Mouse (Mus musculus): ENCODE data around the gene Cerk. TPM values are rescaled to one million over a fixed set of nuclear protein-coding genes. Genes with fewer than 3 reads are reported as not detected.
"Not testable (repeated sequence)": the region's sequence is repeated elsewhere in the genome, so short reads cannot be mapped to it uniquely, and the experiment has no call there.

Cerk gene
- total RNA-seq, 2 experiments from 2014 or later = 55.1 to 58.1 TPM

DNA sequence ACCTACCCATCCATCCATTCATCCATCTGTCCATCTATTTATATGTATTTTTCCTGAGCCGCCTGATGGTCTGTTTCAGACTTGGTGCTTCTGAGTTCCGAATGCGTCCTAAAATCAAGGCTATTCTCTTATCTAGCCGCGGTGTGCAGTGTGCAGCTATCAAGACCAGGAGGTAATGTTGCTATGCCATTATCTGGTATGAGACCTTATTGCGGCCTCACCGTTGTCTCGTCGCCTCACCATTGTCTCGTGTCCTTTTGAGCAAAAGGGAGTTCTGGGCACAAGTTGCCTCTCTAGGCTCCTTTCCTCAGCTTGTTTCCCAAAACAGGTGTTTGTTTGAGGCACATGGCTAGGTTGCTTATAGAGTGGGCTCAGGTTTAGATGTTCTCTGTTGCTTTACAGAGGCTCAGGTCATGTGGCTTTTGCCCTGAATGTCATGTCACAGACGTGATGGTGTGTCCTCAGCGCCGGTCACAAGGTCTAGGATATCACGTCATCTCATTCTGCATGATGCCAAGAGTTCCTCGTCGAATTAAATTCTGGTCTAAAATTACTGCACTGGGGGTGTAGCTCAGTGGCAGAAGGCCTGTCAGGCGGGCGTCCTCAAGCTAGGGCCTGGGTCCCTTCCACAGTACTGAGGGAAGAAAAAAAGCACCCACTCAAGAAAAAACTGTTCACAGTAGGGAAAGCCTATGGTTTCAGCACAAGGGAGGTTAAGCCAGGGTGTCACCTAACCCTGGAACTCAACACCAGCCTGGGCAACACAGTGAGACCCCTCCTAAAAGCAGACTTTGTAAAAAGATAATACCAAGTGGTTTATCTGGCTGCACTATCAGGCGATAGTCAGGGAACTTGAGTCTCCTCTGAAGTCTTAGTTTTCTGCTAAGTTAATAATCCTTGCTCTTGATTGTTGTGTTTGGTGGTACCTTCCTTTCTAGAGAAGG lies 81.3 kb downstream of the Cerk start:
- DNase-seq (ENCODE audit: low spot score in 2 of 2) = no peak
- intact Hi-C loops (cut with DNase I) = no loop called here

- no peak for DNase-seq (ENCODE audit: low spot score in 2 of 2)
- intact Hi-C loops (cut with DNase I) = no loop called here
Observed at GRCm38 (mm10) chr15:86102308-86102707, 83.6 kb downstream of the Cerk start.

GRCm38 (mm10) chr15:86101585-86101984 lies 84.4 kb downstream of the Cerk start:
- no peak for DNase-seq (ENCODE audit: low spot score in 2 of 2)

DNA sequence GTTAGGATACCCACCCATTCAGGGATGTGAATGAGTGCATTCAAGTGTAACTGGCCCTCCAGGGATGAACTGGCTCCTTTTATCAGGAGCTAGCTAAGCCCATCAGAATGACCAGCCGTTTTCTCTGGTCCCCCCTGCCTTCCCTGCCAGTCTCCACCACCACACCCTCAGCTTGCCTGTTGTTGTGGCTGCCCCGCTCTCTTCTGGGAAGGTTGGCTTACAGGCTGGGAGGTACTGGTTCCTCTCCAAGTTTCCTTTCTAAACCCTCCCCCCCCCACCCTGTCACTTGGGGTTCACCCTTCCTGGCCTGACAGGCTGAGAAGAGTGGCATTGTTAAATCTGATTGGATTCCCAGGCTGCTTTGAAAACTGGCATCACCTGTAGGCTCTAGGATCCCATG lies 88.1 kb downstream of the Cerk start:
- intact Hi-C loops (cut with DNase I) = no loop called here
- DNase-seq (ENCODE audit: low spot score in 2 of 2) = no peak

More at GRCm38 (mm10) chr15:86101585-86101984, 84.4 kb downstream of the Cerk start:
- intact Hi-C loops (cut with DNase I) = no loop called here

- intact Hi-C loops (cut with DNase I); DNase-seq (ENCODE audit: low spot score in 2 of 2): not testable (repeated sequence)
Observed at GRCm38 (mm10) chr15:86096604-86097020, 89.3 kb downstream of the Cerk start.

DNA sequence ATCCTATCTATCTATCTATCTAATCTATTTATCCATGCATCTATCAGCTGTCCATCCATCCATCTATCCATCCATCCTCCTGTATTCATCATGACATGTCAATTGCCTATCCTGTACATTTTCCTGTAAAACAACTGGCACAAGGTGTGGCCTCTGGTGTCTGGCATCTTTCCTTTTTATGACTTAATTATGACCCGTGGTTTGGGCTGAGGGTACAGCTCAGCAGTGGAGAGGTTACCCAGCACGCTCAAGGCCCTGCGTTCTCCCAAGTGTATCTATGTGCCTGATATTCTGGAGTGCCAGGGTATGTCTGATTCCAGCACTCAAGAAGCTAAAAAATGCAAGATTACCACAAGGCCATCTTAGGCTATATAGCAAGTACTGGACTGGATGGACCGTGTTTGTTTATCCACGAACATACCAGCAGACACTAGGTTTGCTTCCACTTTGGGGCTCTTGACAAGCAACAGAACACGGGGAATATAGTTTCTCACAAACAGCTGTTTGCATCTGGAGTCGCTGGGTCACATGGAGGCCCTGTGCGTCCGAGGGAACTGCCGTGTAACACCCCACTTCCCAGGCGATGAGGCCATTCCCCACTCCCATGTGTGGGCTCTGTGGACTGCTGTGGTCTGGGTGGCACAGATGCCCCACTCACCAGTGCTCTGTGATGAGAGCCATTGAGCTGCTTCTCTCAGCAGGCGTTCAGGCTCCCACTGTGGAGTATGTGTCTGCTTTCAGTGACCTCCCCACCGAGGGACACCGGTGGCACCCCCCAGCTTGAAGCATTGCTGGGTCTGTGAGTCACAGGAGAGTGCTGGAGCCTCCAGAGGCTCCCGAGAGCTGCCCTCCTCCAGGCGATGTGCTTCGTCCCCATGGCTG lies 90.0 kb downstream of the Cerk start:
- DNase-seq (ENCODE audit: low spot score in 2 of 2) = no peak

GRCm38 (mm10) chr15:86094324-86095121 lies 91.4 kb downstream of the Cerk start:
- no peak for DNase-seq (ENCODE audit: low spot score in 2 of 2)
- intact Hi-C loops (cut with DNase I) = loop anchor here (5.0 kb wide), 1 partner anchor 37 kb away; the partner anchor contains the start of gene Gramd4

More for the DNA sequence above, 90.0 kb downstream of the Cerk start:
- intact Hi-C loops (cut with DNase I) = no loop called here

DNA sequence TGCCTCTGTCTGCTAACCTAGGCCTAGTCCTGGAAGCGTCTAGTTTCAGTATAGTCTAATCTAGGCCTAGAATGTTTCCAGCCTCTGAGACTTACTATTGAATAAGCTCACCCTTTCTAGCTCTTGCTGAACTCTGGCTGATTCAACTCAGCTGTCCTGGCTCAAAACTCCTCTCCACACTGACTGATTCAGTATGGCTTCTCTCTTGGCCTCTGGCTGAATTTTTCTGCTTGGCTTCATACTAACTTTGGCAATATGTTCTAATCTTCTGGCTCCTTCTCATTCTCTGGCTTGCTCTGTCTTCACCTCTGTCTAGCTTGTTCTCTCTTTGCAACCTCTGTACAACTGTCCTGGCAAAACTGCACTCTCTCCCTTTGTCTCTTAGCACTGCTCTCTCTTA lies 92.7 kb downstream of the Cerk start:
- no peak for DNase-seq (ENCODE audit: low spot score in 2 of 2)
- intact Hi-C loops (cut with DNase I) = loop anchor here (5.0 kb wide), 1 partner anchor 36 kb away; the partner anchor contains the start of gene Gramd4

DNA sequence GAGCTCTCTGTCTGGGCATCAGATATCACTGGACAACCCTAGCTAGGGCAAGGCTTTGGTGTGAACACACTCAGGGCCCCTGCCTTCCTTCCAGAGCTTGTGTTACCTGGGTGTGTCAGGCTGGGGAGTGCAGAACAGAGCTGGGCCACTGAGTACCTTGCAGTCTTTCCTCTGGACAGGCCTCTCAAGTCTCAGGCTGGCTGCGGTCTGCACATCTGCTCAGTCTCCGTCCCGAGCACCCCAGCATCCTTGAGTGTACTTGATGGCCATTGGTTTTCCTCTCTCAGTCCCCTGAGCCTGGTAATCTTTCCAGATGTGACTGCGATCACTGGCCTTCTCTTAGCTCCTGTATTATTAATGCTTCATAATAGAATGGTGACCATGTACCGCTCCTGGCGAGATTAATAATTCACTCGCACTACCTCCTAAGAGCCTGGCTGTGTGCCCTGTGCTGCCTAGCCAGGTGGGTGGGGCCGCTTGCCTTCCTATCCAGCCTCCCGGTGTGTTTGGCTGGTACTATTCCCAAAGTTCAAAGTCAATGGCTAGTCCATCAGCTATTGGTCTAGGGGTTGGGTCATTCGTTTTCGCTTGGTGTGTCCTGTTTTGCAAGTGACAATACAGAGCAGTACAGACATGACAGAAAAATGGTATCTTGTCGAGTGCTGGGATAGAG lies 93.8 kb downstream of the Cerk start:
- intact Hi-C loops (cut with DNase I) = loop anchor here (5.0 kb wide), 1 partner anchor 35 kb away; the partner anchor contains the start of gene Gramd4
- no peak for DNase-seq (ENCODE audit: low spot score in 2 of 2)

DNA sequence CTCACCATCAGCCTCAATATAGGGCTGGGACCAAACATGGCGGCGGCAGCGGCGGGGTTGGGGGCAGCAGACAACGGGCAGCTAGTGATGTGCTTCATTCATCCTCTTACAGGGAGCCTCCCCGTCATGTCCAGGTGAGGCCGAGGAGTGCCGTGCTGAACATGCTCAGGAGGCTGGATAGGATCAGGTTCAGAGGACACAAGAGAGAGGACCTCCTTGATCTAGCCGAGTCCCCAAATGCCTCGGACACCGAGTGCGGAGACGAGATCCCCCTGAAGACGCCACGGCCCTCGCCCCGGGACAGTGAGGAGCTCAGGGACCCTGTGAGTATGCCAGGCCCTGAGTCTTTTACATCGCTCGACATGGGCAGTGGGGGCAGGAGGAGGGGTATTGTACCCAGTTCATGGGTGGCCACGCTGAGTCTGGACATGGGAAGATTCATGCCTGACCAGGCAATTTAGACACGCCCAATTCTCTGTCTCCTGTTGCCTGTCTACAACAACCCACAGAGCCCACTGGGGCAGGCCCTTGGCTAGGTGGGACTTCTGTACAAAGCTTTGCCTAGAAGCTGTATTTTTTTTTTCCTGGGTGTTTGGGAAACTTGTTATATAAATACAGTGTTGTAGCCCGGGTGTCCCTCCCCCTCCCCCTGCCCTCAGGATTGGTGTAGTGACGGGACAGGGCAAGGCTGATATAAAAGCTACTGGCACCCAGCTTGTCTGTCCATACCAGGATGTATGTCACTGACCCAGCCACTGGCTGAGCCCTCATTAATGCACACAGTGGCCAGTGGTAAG lies 94.5 kb downstream of the Cerk start:
- intact Hi-C loops (cut with DNase I) = loop anchor here (5.0 kb wide), 1 partner anchor 34 kb away; the partner anchor contains the start of gene Gramd4
- no peak for DNase-seq (ENCODE audit: low spot score in 2 of 2)

- DNase-seq (ENCODE audit: low spot score in 2 of 2) = no peak
- intact Hi-C loops (cut with DNase I) = loop anchor here (5.0 kb wide), 1 partner anchor 33 kb away; the partner anchor contains the start of gene Gramd4
Observed at GRCm38 (mm10) chr15:86090578-86090977, 95.4 kb downstream of the Cerk start.

DNA sequence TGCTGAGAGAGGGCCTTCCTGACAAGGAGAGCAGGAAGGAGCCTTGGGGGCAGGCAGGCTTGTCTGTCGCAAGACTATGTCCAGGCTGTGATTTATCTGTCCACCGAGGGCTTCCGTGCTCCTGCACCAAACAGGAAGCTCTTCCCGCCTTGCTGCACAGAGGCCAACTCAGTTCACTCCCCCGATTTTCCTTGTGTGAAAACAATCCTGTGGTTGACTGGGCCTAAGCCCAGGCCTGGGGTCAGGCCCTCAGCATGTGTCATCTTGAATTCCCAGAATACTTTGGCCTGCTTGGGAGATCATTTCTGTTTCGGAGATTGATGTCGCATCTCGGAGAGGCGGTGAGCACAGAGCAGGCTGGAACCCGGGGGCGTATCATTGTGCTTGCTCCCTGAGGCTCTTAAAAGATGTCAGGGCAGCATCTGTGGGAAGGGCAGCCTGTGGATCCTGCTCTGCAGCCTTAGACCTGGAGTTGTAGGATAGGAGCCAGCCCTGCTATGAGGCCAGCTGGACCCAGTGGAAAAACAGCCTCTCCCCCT lies 95.9 kb downstream of the Cerk start:
- intact Hi-C loops (cut with DNase I) = loop anchor here (5.0 kb wide), 2 partner anchors 32 to 33 kb away; partner anchors contain the start of gene Gramd4
- no peak for DNase-seq (ENCODE audit: low spot score in 2 of 2)

Other genes with a start within 250 kb of the Cerk start
- 1 to 10 TPM; 3.4 to 4.3 TPM for gene Celsr1, start 152.4 kb downstream of the Cerk start, total RNA-seq (2021)
- 10 to 100 TPM; 34.9 to 49.4 TPM for gene Gramd4, start 128.4 kb downstream of the Cerk start, total RNA-seq (2021)
- 10 to 100 TPM; 31.8 to 33.4 TPM for gene Tbc1d22a, start 28.3 kb upstream of the Cerk start, total RNA-seq (2021)

All from left cerebral cortex, postnatal 36 days (tissue).